Mouse (Mus musculus) thymus, adult 2 months (tissue): ENCODE measurements at regions not wholly inside any gene's neighbourhood (a gene's known extent, or its start where the extent isn't known, plus 50 kb on each side); places are given as distances from the start of the nearest gene placed in this dataset.

Experiments
- CTCF ChIP-seq: fragments of 200-500 bp; IDR thresholded peaks from 2 replicates; pipeline ENCODE4 v1.5.1; 2012; ENCODE audit warnings: mild to moderate bottlenecking, control low read depth, low read length, moderate library complexity, borderline replicate concordance; ENCODE audit not compliant: control insufficient read depth, poor library complexity, insufficient read depth; ENCODE audit errors: extremely low read depth
- POLR2A ChIP-seq: fragments of 200-500 bp; IDR thresholded peaks from 2 replicates; pipeline ENCODE4 v1.6.1; 2012; ENCODE audit warnings: mild to moderate bottlenecking, low read length, control low read depth, moderate library complexity; ENCODE audit not compliant: control insufficient read depth, poor library complexity, insufficient read depth; ENCODE audit errors: extremely low read depth

DNA sequence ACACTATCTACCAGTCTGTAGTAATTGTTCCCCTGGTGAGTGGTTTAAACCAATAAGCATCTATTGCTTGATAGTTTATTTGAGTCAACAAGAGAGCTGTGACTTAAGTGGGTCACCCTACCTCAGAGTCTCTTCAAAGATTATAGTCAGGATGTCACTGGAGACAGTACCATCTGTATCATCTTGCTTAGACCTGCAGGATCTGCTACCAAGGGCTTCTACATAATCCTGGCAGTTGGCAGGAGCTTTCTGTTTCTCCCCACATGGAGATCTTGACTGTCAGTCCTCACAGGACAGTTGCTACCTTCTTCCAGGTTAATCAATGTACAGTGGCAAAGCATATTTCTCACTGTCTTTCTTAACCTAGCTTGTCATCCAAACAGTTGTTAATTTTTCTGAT, 414.9 kb upstream of the Dcn start:
- TF ChIP-seq CTCF (no peak), POLR2A (no peak)
